Mouse (Mus musculus): ENCODE measurements at regions not wholly inside any gene's neighbourhood (a gene's known extent, or its start where the extent isn't known, plus 50 kb on each side); places are given as distances from the start of the nearest gene placed in this dataset.

DNA sequence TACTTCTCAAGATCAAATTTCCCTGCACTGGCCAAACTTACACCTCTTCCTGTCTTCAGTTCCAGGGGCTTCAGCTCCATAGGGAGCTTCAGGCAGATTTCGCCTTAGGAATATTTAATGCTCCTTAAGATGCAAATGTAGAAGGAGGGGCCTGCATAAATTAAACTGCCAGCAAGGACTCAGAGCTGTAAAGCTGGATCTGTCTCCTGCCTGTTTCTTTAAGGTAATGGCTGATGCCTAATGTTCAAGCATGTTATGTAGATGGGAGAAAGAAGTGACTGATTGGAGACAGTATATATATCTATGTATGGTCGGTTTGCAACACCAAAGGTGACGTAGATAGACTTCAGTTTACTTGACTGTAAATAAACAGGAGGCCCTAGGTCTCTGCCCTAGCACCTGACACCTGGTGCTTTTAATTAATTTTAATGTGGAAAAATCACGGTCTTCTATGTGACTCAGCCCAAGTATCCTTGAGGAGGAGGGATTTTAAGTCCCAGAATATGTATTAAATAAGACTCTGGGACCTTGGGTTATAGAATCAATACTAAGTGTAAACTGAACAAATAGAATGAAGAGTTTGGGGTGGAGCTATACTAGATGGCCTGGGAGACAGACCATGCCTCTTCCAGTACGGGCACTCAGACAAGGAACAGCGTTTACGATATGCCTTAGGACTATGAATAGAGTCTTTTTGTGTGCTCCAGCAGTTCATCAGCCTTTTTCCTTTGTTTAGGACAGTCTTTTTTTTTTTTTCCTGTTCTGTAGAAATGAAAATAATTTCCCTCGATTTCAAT is 651.7 kb upstream of the Lmcd1 start:
- DNase-seq (ENCODE audit: low spot score) = no peak

DNA sequence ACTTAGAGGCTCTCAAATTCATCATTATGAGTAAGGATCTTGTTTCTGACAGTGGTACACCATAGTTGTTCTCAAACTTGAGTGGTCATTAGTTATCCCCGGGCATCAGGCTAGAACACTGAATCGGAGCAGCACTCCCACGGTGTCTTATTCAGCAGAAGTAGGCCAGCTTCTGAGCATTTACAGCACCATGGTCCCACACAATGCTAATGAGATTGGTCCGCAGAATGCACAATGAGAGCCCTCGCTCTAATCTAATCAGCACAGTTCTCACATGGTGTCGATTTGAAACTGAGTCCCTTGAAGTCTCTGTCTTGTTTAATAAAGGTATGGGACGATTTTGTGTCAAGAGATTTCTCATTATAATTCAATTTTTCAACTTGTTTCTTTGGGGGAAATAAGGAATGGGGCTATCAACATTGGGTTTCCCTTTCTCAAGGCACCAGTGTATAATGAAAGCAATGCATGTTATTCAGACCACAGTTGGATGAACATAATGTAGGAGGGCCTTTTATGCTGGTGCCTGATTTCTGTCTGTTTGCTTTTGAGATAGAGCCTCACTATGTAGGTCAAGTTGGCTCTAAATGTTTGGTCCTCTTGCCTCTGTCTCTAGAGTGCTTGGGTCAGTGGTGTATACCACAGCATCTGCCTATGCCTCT is 650.9 kb upstream of the Lmcd1 start:
- no peak for DNase-seq (ENCODE audit: low spot score)

DNA sequence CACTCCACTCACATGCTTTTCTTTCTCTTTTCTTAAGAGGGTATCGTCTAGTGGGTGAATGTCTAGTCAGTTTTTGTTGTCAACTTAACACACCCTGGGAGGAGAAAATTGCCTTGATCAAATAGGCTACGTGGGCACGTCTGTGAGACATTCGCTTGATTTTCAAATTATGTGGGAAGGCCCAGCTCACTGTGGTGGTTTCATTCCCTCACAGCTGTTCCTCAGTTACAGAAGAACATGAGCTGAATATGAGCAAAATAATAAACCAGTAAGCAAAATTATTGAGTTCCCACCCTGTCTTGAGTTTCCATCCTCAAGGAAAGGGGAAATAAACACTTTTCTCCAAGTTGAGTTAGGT is 650.4 kb upstream of the Lmcd1 start:
- no peak for DNase-seq (ENCODE audit: low spot score)

DNA sequence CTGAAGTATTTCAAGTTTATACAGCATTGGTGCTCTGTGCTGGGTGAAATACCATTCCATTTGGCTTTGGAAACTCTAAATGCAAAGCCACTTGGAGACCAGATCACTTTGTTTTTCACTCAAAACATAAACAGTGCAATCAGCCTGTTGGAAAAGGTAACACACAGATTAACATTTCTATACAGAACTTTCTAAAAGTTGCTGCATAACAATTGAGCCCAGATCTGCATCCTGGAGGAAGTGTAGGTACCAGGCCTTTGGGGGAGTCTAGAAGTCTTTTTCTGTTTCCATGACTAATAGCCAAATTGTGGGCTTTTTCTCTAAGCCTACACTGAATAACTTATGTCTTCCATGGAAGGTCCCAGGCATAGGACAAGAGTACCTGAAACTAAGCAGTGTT is 648.1 kb upstream of the Lmcd1 start:
- no peak for DNase-seq (ENCODE audit: low spot score)

DNA sequence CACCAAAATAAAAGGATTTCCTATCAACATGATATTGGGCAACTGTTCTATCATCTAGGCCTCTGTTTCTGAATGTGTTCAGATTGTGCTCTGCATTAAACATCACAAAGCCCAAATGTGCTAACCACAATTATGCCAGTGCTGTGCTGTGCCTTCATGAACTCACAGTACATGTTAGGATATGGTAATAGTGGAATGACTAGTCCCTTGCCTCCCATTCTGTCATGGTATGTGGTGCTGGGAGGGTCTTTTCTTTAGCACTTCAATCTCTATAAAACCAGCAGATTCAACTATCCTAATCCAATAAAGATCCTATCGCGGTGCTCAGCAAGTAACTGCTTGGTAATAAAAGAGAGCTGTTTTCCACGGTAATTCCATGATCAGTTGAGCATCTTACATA is 620.8 kb upstream of the Lmcd1 start:
- DNase-seq (ENCODE audit: low spot score) = no peak

DNA sequence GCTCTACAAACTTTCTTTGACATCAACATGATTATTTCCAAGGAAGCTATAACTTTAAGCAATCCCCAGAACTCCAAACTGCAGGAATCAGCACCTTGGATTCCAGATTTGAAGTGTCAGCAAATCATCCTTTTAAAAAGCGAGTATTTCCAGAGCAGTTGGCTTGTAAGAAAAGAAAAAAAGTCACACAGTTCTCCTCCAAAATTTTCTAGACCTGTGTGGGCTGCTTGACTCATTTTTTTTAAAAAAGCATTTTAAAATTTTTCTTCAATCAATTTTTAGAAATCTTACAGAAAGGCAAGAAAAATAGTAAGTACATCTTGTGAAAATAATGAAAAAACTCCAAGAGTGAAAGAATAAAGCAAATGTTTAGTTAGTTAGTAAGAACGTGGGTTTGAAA is 613.6 kb upstream of the Lmcd1 start:
- no peak for DNase-seq (ENCODE audit: low spot score)

DNA sequence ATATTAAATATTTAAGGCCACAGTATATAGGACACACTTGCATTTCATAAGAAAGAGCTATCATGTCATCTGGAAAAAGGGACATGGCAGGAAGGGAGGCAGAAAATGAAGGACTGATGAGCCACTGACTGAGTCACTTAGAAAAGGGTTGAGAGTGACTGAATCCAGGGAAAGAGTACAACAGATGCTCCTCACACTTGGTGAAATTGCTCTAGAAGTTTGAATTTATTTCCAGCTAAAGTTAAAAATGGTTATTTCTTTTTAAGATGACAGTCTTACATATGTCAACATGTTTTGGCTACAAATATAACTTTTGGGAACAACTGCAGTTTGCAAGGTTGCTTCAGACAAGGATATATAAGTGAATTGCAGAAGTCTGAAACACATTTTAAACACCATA is 609.0 kb upstream of the Lmcd1 start:
- DNase-seq (ENCODE audit: low spot score) = no peak

DNA sequence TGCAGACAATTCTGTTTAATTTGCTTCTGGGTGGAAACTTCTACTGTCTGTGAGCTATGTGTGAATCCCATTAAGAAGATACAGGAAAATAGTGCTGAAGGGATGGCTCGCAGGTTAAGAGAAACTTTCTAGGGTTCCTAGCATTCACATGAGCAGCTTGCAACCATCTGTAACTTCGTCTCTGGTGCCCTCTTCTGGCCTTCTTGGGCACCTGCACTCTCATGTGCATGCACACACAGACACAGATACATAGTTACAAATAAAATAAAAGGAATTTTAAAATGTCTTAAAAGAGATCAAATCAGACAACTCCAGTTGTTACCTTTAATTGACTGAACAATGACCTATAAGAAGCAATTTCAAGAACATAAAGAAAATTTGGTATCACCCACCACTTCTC is 588.6 kb upstream of the Lmcd1 start:
- no peak for DNase-seq (ENCODE audit: low spot score)

DNA sequence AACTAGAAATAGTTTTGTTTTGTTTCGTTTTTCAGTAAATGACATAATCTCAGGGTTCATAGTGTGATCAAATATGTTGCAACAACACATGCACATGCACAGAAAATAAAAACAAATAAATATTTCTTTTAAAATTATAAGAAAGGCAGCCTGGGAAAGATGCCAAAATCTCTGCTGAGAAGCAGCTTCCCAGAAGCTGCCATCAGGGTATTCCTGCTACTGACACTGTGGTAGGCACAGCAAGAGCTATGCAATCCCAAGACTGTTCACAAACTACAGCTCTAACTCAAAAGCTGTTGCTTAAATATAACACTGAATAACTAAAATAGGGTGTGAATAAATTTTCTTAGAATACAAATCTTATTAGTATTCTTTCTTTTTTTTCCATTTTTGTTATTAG is 570.7 kb upstream of the Lmcd1 start:
- DNase-seq (ENCODE audit: low spot score) = no peak

DNA sequence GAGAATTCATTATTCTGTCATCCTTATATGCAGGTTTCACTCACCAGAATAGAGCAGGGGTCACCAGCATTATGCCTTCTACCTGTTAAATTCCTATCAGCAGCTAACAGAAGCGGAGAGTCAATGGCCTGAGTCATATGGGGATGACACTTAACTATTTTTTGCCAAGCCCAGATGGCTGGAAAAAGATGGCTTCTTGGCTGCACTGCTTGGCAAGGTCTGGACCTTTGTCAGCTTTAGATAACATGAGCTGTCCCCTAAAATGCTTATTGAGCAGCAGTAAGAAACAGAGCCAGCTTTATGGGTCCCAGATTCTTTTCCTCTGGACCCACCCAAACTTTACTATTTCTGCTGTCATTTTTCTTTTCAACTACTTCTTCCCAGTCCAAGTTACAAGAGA is 565.3 kb upstream of the Lmcd1 start:
- DNase-seq (ENCODE audit: low spot score) = no peak

DNA sequence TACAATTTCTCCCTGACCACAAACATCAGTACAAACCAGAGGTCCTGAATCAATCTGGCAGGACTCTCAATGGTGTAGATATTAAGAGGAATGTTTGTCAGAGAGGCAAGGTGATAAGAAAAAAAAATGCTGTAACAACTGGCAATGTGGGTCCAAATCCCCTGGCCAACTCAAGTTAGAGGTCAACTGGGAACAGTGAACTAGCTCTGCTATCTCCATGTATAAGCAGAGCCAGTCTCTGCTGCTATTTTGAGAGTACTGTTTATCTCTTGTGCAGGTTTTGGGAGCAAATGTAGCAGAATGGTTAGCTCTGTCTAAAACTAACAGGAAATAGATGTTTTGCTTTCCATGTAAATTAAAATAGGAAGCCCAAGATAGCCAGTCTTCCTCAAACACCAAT is 547.6 kb upstream of the Lmcd1 start:
- DNase-seq (ENCODE audit: low spot score) = no peak

DNA sequence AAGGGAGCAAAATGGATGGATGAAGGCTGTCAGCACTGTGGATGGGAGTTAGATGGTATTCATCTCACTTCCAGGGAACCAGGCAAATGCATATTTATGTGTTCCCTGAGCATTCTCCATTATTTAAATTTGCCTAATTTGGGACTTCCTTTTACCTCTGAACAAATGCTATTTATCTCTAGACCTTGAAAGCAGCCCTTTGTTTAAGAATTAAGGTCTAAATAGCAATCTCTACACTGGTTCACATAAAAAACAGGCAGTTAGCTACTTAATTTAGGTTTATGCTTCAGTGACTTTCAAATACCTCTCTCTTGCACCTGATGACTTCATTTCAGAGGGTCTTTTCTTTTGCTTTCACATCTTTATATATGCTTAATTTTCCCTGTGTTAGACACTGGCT is 543.2 kb upstream of the Lmcd1 start:
- DNase-seq (ENCODE audit: low spot score) = no peak

DNA sequence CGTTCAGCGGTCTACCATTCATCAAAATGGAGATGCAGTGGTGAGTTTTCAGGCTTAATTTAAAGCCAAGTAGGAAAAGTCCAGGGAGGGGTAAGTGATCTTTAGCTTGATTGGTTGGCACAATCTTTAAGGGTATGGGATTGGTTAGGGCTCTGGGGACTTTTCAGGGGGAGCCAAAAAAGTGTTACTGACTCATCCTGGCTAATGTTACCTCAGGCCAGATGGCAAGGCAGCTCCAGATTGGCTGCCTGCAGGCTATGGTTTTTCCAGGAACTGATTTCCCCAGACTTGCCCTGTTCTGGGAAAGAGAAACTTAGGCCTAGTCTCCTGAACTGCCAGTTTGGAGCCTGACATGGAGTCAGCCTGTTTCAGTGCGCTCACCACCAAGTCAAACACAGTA is 539.6 kb upstream of the Lmcd1 start:
- no peak for DNase-seq (ENCODE audit: low spot score)

DNA sequence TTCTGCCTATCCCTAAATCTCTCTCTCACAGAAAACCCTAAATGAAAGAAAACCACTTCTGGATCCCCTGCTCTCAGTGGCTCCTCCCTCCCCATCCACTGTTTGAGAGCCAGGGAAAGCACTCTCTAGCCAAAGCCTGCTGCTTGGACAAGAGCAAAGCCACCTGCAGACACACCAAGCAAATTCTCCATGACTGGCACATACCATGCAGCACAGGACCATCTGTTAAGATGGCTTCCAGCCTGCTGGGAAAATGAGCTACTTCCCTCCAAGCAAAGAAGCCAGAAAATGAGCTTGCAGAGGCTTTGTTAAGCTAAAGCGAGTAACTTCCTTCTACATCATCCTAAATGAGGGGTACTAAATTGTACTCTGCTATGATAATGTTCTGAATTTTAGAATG is 534.6 kb upstream of the Lmcd1 start:
- DNase-seq (ENCODE audit: low spot score) = no peak

DNA sequence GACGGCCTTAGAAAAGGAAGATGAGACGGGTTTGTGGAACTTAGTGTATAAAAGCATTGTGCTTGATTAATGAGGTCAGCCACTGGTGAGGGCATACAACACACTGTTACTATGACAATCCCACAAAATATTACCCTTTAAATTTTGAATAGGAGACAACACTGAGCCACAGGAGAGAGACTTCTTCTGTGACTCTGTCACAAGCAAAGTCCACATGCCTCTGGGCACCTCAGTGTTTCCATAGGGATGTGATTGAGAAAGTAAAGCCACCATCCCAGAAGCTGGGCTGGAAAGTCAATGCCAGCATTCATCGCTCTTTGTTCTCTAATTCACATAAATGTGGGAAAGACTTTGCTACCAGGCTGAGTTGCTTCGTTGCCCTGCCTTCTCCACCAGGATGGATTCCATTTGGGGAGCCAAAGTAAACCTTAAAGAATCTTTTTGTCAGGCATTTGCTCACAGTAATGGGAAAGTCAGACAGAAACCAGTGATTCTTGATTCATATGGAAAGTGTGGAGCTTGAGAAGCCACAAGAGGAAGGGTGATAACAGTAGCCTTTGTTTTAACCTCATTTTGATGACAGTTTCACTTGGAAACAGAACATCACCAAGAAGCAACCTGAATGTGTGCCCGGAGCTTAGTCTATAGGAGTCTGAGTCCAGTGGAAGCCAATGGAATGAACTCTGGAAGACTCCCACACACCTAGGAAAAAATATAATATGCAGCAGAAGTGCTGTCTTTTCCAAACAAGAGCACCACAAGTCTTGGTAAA is 491.7 kb upstream of the Lmcd1 start:
- DNase-seq (ENCODE audit: low spot score) = no peak

DNA sequence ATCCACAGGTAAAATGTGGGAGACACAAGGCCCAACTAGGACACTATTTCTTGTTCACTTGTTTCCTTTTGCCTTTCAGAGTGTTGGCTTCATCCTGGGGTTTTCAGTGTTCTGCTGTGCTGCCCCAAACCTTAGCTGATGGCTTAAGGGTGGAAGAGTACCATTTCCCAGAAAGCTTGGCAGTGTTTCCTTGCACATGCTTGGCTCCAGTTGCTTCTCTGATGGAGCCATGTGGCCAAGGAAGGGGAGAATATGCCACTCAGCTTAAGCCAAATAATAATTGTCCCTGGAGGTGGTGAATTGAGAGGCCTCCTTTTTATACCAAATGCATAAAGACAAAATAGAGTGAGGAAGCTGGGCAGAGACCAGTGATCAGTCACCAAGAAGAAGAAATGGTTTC is 464.9 kb upstream of the Lmcd1 start:
- DNase-seq (ENCODE audit: low spot score) = no peak

DNA sequence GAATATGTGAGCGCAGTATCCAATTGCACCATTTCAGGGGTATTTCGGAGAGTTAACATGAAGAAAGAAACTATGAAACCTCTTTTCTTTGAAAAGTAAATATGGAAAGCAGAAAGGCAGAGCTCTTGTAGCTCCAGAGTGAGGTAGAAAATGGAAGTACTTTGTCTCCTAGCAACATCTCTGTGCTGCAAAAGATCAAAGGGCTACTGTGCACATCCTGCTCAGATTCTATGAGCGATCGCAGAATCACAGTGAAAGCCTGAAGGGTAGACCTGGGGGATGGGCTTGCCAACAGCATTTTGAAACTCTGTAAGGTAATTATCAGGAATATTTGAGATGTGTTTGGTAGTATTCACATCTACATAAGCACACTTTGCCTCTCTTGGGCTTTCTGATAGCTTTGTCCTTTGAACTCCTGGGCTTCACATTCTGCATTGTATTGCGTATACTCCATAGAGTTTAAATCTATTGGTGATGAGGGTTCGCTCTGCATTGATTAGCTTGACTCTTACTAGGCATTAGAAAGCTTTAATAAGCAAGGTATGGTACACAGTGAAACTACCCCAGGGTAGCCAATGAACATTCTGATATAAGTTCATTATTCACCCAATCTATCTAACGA is 459.5 kb upstream of the Lmcd1 start:
- no peak for DNase-seq (ENCODE audit: low spot score)

DNA sequence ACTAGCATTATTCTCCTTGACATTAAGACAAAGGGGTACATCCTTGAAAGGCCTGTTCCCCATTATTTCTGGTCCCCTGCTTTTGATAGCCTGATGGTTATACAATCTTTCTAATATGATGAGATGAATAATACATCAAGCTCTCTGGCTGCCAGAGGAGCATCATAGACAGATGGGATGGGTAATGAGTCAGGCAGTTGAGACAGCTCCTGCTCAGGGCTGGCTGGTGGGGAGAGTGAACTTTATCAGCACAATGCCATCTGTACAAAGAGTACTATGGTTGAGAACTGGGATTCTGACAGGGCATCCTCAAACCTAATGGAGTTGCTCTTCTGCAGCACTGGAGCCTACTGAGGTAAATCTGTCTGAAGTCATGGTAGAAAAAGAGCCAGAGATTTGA is 458.4 kb upstream of the Lmcd1 start:
- DNase-seq (ENCODE audit: low spot score) = no peak

DNA sequence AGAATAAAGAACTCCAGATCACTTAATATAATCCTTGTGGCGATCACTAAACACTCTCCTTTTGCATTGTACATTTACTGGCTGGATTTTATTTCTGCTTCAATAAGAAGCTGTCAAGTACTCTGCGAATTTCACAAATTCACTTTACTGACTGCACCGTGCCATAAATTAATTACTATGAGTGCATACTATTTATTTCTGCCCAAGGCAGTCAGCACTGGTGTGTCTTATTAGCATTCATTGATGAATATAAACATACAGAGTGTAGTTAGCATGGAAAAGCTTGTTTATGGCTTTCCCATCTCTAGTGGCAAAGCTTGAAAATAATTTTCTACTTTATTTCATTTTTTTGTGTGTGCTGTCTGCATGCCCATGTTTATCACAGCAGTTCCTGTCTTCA is 453.3 kb upstream of the Lmcd1 start:
- DNase-seq (ENCODE audit: low spot score) = no peak

DNA sequence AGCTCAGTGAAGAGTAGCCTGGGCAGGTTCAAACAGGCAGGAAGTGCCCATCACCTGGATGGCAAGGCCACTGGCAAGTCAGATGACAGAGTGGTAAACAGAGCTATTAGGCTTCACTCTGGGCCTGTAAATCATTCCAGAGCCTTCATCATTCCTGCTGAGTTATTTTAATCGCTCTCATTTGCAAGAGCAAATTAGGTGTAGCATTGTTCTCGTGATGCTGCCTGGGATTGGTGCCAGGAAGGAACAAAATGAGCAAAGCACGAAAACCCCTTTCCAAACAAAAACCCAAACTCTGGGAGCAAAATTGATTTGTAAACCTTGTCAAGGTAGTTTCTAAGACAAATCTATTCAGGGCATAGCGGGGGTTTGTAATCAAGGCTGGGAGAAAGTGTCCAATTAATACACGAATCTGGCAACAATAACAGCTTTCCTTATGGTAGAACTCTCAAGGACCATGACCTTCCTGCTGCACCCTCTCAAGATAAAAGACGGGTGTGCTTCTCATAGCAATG is 429.2 kb upstream of the Lmcd1 start:
- DNase-seq (ENCODE audit: low spot score) = no peak

DNA sequence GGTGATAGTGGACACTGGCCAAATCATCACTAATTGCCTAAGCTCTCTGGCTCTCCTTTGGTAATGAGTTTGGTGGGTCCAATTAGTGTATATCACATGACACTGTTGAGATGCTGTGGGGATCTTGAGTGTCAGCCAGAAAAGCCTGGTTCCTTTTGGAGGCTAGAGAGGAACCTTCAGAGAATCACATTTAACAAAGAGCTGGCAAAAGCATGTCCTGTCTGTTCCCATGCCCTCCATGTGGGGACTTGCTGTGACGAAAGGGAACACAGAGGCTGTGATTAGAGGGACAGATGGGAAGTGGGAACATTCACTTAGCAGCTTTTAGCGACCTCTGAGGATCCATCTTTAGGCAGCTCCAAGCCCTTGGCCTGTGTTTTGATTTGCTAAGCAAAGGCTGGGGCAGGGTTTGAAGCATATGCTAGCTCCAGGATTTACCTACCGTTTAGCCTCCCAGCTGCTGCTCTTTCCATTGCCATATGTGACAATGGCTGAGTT is 407.4 kb upstream of the Lmcd1 start:
- no peak for DNase-seq (ENCODE audit: low spot score)

DNA sequence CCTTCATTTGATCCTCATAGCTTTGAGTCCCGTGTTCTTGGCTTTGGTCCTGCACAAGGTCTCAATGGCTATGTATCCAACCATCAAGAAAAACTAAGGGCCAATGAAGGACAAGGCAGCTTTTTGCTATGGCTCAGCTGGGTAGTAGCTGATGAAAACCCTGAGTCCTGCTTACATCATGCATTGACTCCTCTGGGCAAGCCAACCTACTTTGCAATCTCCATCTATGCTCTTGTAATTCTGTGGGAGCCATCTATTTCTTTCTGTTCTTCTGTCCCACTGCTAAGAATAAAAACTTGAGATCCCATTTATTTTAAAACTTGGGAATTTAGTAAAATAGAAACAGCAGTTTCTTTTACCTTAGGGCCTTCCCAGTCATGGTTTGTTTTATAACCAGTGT is 391.0 kb upstream of the Lmcd1 start:
- DNase-seq (ENCODE audit: low spot score) = no peak

All from gastrocnemius, adult 18-20 months (tissue).